Mouse (Mus musculus) spleen, postnatal 0 days (tissue): ENCODE results near the gene Fam169b. TPM values are rescaled to one million over a fixed set of nuclear protein-coding genes. Genes with fewer than 3 reads are reported as not detected.

ENCODE experiments used
- polyA plus RNA-seq: library from polyadenylated mRNA; unstranded; fragments of >200 nt; fragmentation: Nextera tagmentation; extraction: Ambion mirVana; gene quantifications from 2 replicates; pipeline ENCODE4 v1.2.1, GENCODE M21; 2015

The Fam169b gene
- 0.53 and 1.5 TPM in 2 replicates for polyA plus RNA-seq

DNA sequence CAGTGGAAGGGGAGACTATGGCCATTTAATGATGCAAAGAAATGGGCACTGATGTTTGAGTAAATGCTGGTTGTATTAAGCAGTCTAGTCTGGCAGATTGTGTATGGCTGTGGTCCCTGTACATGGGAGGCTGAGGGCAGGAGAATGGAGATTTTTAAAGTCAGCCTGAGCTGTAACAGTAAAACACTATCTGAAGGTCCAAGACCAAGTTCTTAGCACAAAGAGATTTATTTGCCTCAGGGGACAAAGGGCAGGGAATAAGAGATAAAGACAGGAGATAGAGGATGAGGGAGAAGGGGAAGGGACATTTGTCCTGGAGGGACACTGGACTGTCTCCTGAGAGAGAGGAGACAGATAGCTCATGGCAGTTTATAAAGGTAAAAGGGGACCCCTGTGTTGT lies at the start of gene Fam169b:
TSS of gene Fam169b (plus strand) at position 325 of the 400 bp plus-strand sequence.

DNA sequence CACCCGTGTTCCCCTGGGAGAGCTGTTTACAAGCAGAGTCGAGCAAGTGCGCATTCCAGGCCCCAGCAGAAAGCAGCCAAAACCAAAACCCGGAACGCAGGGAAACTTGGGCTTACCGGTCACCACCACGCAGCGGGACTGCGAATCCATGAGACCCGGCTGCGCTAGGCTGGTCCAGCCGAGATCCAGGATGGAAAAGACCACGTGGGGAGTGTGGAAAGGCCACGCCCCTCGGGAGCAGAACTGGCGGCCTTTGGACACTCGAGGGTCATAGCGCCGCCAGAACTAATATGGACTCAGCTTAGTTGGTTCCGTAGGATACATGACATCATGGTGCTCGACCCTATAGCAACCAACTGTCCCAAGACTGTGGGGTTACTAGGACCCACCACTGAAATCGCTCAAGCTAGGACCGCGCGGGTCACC lies 9.6 kb upstream of the Fam169b start, which contains the start of gene Pgpep1l:
TSS of gene Pgpep1l (minus strand) at position 206 of the 426 bp plus-strand sequence.

Other genes with a start within 250 kb of the Fam169b start
- not detected in 2 replicates for gene Pgpep1l, start 9.6 kb upstream of the Fam169b start, polyA plus RNA-seq